Mouse (Mus musculus) Muller cell, postnatal 12 days (primary cell): Measurements from ENCODE around the gene Efcab2.
A peak's percentile ranks its signal among the peaks of the same experiment; 100 is the strongest.

ENCODE experiments used
- DNase-seq: peaks from one replicate; pipeline ENCODE4 v3.0.0-alpha.2; 2015; ENCODE audit errors: inconsistent ontology term

Efcab2 gene

DNA sequence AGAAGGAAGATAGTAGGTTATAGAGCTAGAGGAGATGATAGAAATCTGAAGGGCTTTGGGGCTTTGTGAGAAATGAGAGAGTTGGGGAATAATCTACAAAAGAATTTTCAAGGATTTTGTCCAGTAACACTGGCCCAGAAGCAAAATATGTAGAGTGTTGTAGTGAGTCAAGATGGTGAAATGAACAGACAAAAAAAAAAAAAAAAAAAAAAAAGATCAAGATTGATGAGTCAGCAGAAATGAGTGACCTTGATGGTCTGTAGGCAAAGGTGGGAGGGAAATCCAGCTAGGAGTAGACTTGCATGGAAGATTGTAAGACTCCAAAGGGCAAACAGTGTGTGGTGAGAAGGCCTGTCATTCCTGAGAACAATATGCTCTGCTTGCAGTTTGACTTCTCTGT lies 78.0 kb downstream of the Efcab2 start:
- no peak for DNase-seq

DNA sequence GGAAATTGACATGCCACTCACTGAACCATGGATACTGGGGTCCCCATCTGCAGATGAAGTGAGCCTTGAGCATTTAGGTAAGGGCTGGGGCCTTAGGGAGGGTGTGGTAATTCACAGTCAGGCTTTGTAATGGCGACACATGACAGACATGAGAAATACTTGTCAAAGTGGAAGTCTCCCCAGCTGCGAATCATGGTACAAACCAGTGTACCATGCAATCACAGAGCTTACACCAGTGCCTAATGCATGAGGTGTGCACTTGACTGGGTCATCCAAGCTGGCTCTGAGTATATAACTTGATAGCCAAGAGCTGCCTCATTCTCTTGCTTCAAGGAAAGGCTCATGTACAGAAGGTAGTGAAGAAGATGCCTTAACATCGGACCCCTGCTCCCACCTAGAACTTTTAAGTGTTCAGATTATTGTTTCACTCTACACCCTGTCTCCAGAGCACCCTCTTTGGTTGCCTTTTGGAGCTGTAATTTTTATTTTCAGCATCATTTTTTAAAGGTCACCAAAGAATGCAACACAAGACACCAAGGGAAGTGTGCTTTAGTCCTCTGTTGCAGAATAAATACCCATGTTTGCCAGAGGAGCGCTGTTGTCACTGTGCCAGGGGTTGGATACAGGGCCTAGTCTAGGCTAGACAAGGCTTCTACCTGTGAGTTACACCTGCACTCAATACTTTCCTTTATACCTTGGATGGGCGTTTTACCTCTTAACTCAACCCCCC lies 79.4 kb downstream of the Efcab2 start:
- no peak for DNase-seq

- no peak for DNase-seq
Measured at GRCm38 (mm10) chr1:178485868-178486220, 80.0 kb downstream of the Efcab2 start.

DNA sequence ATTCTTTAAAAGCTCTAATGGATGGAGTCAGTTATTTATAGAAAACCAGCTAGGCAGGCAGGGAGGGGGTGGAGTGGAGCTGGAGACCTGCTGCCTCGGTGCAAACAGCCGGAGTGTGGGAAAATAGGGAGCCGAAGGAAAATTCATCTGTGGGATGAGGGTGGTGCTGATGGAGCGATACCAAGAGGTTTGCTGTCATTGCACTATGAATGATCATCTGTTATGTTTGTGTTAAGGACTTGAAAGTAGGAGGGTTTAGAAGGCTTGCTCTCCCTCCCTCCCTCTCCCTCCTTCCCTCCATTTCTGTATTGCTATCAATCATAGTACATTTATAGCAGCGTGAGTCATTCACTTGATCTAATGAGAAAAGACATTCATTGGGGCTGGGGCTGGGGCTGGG lies 80.9 kb downstream of the Efcab2 start:
- no peak for DNase-seq

- no peak for DNase-seq
Measured at GRCm38 (mm10) chr1:178489127-178489526, 83.2 kb downstream of the Efcab2 start.

DNA sequence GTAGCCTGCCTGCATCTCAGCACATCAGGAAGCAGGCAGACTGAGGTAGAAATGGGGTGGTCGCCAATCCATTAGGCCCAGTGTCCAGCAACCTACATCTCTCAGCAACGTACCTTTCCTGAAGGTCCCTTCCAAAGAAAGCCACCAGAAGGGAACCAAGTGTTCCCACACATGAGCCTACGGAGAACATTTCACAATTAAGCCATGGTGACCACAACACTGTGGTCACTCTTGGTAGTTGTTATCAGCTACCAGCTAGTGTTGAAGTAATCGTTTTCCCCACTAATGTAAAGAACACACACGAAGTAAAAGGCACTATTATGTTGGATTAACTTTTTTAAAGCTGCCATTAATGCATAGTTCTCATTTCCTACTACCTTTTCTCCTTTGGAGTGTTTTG lies 85.8 kb downstream of the Efcab2 start:
- DNase-seq = no peak

DNA sequence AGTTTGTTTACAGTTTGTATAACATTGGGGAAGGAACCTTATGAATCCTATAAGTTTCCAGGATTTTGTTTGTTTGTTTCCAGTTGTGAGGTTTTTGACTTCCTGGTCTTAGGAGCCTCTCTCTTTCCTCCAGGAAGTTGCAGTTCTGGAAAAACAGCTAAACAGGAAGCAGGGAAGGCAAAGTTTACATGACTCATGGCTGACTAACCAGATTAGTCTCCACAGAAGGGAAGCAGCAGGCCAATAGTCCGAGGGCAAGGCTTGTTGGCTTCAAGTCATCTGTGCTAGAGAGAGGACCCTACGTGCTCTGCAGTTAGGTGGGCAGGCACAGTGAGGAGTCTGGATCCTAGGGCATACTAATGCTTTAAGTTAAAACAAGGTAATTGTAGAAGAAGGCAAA lies 86.6 kb downstream of the Efcab2 start:
- DNase-seq = peak; percentile 15

GRCm38 (mm10) chr1:178496186-178496585 lies 90.3 kb downstream of the Efcab2 start:
- no peak for DNase-seq

GRCm38 (mm10) chr1:178496841-178497240 lies 91.0 kb downstream of the Efcab2 start:
- DNase-seq = no peak

DNA sequence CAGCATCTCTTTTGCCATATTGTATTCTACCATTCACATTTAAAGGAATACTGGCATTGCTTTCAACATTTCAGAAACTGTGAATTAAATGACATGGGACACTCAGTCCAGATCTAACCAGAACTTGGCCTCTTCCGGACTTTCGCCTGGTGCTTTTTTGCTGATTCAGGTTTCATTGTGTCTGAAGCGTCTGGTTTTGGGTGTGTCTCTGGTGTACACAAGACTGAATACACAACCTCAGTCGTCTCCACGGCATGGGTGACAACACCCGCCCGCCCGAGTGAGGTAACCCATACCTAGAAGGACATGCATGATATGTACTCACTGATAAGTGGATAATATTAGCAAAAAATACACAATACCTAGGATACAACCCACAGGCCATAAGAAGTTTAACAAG lies 101.1 kb downstream of the Efcab2 start:
- DNase-seq = no peak

GRCm38 (mm10) chr1:178512323-178513031 lies 106.6 kb downstream of the Efcab2 start:
- DNase-seq = peak; percentile 56

DNA sequence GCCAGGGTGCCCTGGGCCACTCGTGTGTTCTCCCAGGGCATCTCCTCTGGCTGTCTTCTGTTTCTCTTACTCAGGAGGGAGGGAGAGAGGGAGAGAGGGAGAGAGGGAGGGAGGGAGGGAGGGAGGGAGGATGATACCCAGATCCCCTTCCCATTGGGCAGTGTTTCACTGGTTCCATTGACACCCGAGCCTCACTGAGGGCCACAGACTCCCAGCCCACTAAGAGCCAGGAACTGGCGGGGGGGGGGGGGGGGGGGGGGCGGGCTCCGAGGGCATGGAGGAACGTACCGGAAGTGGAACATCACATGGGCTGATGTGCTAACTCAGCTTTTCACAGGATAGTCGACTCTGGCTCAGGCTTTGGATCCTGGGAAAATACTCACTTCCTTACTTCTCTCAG lies 108.1 kb downstream of the Efcab2 start:
- no peak for DNase-seq

- DNase-seq = no peak
Measured at GRCm38 (mm10) chr1:178515839-178516238, 110.0 kb downstream of the Efcab2 start.

DNA sequence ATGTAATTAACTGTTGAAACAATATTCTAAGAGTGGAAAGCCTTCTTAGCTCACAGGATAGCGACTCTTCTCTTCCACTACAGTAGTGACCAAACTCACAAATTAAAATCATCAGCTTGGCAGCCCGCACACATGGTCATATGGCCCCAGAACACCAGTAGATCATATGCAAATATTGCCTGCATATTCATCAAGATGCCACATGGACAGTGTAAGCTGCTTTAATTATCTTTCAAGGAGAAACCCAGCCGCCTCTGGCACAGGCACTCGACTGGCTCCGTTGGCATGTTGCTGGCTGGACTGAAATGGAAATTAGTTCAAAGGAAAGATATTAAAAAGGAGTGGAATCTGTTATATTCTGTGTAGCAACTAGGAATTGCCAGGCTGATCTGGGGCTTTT lies 116.5 kb downstream of the Efcab2 start:
- no peak for DNase-seq

DNA sequence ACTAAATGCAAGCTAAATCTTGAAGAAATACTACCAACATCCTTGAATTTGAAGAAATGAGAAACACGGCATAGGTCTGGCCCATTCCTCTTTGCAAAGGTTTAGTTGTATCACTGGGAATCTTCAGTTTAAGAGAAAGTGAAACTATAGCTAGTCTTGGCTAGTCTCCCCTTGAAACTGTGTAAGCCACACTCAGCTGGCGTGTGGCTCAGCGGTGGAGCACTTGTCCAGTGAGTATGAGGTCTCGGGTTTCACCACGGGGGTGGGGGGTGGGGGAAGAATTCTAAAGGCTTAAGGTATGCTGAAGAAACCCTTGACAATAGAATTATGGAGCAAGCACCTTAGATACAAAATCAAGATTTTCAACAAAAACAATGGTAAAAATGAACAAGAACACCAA lies 117.3 kb downstream of the Efcab2 start:
- no peak for DNase-seq

- peak; percentile 77 for DNase-seq
Measured at GRCm38 (mm10) chr1:178527185-178527546, 121.3 kb downstream of the Efcab2 start.

DNA sequence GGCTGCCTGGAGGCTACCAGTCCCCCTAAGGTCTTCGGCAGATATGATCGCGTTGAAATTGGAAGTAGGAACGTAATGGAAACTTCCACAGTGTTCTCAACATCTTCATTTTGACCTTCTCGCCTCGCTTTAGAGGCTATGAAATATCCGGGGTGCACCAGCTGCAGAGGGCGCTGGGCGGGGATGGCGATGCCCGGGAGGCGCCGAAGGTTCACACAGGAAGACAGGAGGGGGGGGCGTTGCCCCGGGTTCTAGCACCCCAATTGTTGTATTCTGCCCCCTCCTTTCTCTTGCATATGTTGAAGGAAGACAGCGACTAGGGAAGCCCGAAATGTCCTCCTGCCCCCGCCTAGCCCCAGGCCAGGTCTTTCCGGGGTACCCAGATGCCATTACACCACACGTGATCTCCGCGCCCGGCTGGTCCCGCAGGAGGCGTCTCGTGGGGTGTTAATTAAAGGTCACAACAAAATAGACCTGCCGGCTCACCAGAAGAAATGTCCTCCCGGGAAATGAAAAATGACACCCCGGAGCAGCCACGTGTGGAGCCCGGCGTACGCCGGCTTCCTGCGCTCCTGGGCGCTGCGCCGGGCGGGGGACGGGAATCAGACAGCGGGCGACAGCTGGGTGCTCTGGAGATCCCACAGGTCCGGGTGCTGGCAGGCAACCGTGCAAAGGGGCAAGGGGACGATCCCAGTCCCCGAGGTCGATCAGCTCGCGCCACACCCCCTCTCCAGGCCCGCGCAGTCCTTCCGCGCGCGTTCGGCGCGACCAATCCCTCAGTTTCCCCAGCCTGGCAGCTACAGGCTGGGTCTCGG lies 121.9 kb downstream of the Efcab2 start:
- peak; percentile 50 for DNase-seq

- DNase-seq = peak; percentile 72
Measured at GRCm38 (mm10) chr1:178528431-178529351, 122.8 kb downstream of the Efcab2 start, which contains the start of gene Kif26b. Gene Kif26b (plus strand): TSS chr1:178529125.

GRCm38 (mm10) chr1:178529512-178530300 lies 123.8 kb downstream of the Efcab2 start:
- DNase-seq = peak; percentile 33

DNA sequence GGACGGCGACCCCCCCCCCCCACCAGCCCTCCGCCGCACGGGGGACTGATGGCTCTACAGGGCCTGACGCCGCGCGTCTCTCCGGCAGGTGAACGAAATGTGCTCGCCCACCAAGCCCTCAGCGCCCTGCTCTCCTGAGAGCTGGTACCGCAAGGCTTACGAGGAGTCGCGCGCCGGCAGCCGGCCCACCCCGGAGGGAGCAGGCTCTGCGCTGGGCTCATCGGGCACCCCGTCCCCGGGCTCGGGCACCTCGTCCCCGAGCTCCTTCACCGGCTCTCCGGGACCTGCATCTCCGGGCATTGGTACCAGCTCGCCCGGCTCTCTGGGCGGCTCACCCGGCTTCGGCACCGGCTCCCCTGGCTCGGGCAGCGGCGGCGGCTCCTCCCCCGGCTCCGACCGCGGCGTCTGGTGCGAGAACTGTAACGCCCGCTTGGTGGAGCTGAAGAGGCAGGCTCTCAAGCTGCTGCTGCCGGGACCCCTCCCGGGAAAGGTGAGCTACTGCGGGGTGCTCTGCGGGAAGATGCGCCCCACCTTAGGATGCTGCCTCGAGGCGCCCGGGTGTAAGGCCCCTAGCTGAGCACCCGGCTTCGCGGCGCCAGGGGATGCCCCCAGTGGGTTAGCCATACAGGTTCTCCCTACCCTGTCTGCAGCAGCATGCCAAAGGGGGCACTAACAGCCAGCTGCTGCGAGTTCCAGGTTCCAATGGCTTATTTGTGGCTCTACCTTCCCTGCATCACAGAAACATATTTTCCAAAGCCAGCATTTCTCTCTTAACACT lies 124.6 kb downstream of the Efcab2 start:
- peak; percentile 85 for DNase-seq
